In the genomic region with DNA sequence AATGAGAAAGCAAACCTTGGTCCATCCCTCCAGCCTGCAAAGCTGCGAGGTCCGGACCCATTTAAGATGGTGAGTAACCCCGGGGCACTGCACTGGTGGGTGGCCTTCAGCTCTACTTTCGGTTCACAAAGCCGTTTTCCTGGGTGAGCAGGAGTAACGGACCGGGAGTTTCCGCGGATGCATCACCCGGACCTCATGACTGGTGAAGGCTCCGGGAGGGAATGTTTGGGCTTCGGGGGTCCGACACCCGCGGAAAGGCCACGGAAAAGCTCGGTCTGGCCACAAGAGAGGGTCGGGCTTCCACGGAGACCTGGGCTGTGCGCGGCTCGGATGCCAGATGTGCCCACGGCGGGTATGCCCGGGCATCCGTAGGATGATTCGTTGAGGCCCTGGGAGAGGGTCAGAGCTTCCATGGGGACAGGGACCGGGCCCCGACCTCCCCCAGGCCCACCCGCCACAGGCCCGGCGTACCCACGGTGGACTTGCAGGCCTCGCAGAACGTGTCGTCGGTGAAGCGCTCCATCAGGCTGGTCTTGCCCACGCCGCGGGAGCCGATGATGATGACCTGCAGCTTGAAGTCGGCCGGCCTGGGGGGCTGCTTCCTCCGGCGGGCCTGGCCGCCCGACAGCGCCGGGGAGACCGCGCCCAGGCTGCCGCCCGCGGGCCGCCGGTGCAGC, we compare ENCODE assay signal across 8 mouse cellular contexts. TPM values are rescaled to one million over a fixed set of nuclear protein-coding genes. Genes with fewer than 3 reads are reported as not detected.
DNase-seq lines count a peak whose midpoint lies in the region; ATAC-seq and TF ChIP-seq lines count a peak whose summit lies in the region.

No protein-coding gene starts in this region.

- no peak for TF ChIP-seq CTCF in liver, adult 2 months (IDR thresholded peaks at IDR 0.05; ENCODE audit: low read depth, low read length)
- no peak for TF ChIP-seq CTCF in midbrain, postnatal 0 days (IDR thresholded peaks at IDR 0.05)

- H3K4me3 ChIP-seq in hindbrain, embryonic 14.5 days (replicated peaks; ENCODE audit: low read length), result peak overlapping the region; percentile 93
- H3K4me3 ChIP-seq in liver, adult 2 months (ENCODE audit: insufficient read depth, low read depth, low read length), result peak overlapping the region; percentile 100
- peak overlapping the region; percentile 100 for H3K4me3 ChIP-seq in midbrain, postnatal 0 days (ENCODE audit: low read depth, low read length)

- H3K36me3 ChIP-seq in hindbrain, embryonic 14.5 days (replicated peaks; ENCODE audit: control insufficient read depth, insufficient read depth), result no peaks in the 10 kb centered on the region
- no peaks in the 10 kb centered on the region for H3K36me3 ChIP-seq in liver, adult 2 months (ENCODE audit: control insufficient read depth, insufficient read depth, low read length)
- peaks cover 7% of the 10 kb centered on the region; the same call in 1 of the 2 replicates for H3K36me3 ChIP-seq in midbrain, postnatal 0 days (ENCODE audit: insufficient read depth, low read length)

- WGBS in hindbrain, embryonic 14.5 days, result under 1% methylated on average over 54 of the region's 57 CpGs
- WGBS in liver, adult 2 months, result under 1% methylated on average over 57 of the region's 57 CpGs
- WGBS in midbrain, postnatal 0 days, result under 1% methylated on average over 53 of the region's 57 CpGs

- H3K27ac ChIP-seq in hindbrain, embryonic 14.5 days, result peak overlapping the region; percentile 78
- peak overlapping the region; percentile 71 for H3K27ac ChIP-seq in liver, adult 2 months (replicated peaks; ENCODE audit: insufficient read depth, low read depth, low read length)
- peak overlapping the region; percentile 68 for H3K27ac ChIP-seq in midbrain, postnatal 0 days (ENCODE audit: low read depth, low read length)

- H3K9me3 ChIP-seq in hindbrain, embryonic 14.5 days (ENCODE audit: control insufficient read depth, low read length), result no peaks in the 10 kb centered on the region
- no peaks in the 10 kb centered on the region for H3K9me3 ChIP-seq in midbrain, postnatal 0 days (ENCODE audit: low read length)

- peak overlapping the region; percentile 98 for H3K9ac ChIP-seq in hindbrain, embryonic 14.5 days
- H3K9ac ChIP-seq in liver, adult 2 months (ENCODE audit: low read depth, low read length), result peak overlapping the region; percentile 98
- peak overlapping the region; percentile 97 for H3K9ac ChIP-seq in midbrain, postnatal 0 days (replicated peaks; ENCODE audit: low read length, poor library complexity, severe bottlenecking)

- peaks cover 14% of the 10 kb centered on the region for H3K79me2 ChIP-seq in liver, adult 2 months (ENCODE audit: control insufficient read depth, insufficient read depth, low read length)

- H3K4me2 ChIP-seq in hindbrain, embryonic 14.5 days (replicated peaks), result peak overlapping the region; percentile 91
- H3K4me2 ChIP-seq in midbrain, postnatal 0 days (ENCODE audit: low read depth, low read length, poor library complexity, severe bottlenecking), result peak overlapping the region; percentile 69

- no peaks in the 10 kb centered on the region for H3K27me3 ChIP-seq in hindbrain, embryonic 14.5 days (ENCODE audit: control insufficient read depth, insufficient read depth, low read length)
- no peaks in the 10 kb centered on the region for H3K27me3 ChIP-seq in liver, adult 2 months (ENCODE audit: control insufficient read depth, insufficient read depth, low read length)
- H3K27me3 ChIP-seq in midbrain, postnatal 0 days (ENCODE audit: insufficient read depth, low read length), result no peaks in the 10 kb centered on the region

- ATAC-seq in erythroblast, adult 5-6 weeks (replicated peaks; ENCODE audit: low FRiP score, poor library complexity, severe bottlenecking), result peak; percentile 51; the same call in 1 of the 2 replicates
- ATAC-seq in hindbrain, embryonic 14.5 days (ENCODE audit: low FRiP score), result peak; percentile 63
- ATAC-seq in midbrain, postnatal 0 days (ENCODE audit: low FRiP score), result peak; percentile 73

- DNase-seq in ovary, postnatal 36 days (ENCODE audit: low spot score), result peak; percentile 27
- no peak for DNase-seq in ovary, postnatal 14 days (ENCODE audit: low spot score)
- peak; percentile 56 to 87 for DNase-seq in adrenal gland, adult (ENCODE audit: inconsistent age in 2 of 2, low spot score in 1 of 2)
- no peak for DNase-seq in hindbrain, embryonic 14.5 days (ENCODE audit: low spot score)
- DNase-seq in liver, adult 2 months (ENCODE audit: extremely low read depth, low read depth, low spot score), result peak; percentile 45
- DNase-seq in midbrain, postnatal 0 days (ENCODE audit: low spot score), result peak; percentile 10
- DNase-seq in frontal cortex, postnatal 25 days (ENCODE audit: low spot score in 2 of 2), result no peak

- no peak for TF ChIP-seq POLR2A in liver, adult 2 months (IDR thresholded peaks at IDR 0.05; ENCODE audit: extremely low read depth, insufficient read depth, low read length)

- H3K4me1 ChIP-seq in hindbrain, embryonic 14.5 days (replicated peaks; ENCODE audit: control insufficient read depth, insufficient read depth, low read length), result peaks cover 22% of the 10 kb centered on the region
- H3K4me1 ChIP-seq in liver, adult 2 months (ENCODE audit: control insufficient read depth, insufficient read depth, low read length), result peaks cover 3% of the 10 kb centered on the region; the same call in 1 of the 2 replicates
- 0 out of 2 replicates have a peak, but pooled peaks cover 3% of the 10 kb centered on the region for H3K4me1 ChIP-seq in midbrain, postnatal 0 days (ENCODE audit: insufficient read depth, low read length)

RNA-seq across cellular contexts. Expression of a gene that starts 0.5 kb away (rescaled TPM):
- total RNA-seq in erythroblast, adult 5-6 weeks (2015; ENCODE audit: low replicate concordance), result 5.0 and 5.6 TPM in 2 replicates
- 5.3 and 10.1 TPM in 2 replicates for total RNA-seq in erythroblast, adult 5-6 weeks (2017; ENCODE audit: low replicate concordance)
- 96.6 and 102 TPM in 2 replicates for polyA plus RNA-seq in hindbrain, embryonic 14.5 days (2014; fragmentation: Nextera tagmentation; extraction: Ambion mirVana)
- 15.2 and 15.8 TPM in 2 replicates for total RNA-seq in liver, adult 2 months (2014; rRNA removed)
- 10.3 and 12.3 TPM in 2 replicates for polyA plus RNA-seq in liver, adult 2 months (2012; rRNA removed)
- 102 and 112 TPM in 2 replicates for total RNA-seq in midbrain, postnatal 0 days (2014; rRNA removed)
- 90.5 and 95.3 TPM in 2 replicates for polyA plus RNA-seq in midbrain, postnatal 0 days (2015; fragmentation: Nextera tagmentation; extraction: Ambion mirVana)

Comparison
In these comparisons a context has a peak if more than half of its experiments do, and no peak if none do; other contexts are left out.
1. DNase-seq: peak in ovary, postnatal 36 days (single experiment), adrenal gland, adult (2 of 2), liver, adult 2 months (single experiment) and midbrain, postnatal 0 days (single experiment); none in ovary, postnatal 14 days (single experiment), hindbrain, embryonic 14.5 days (single experiment) and frontal cortex, postnatal 25 days (0 of 2).
2. Peak in every context shown above with its lines, with median percentiles within 50 percentile points of each other: ATAC-seq, H3K27ac ChIP-seq, H3K4me3 ChIP-seq and H3K9ac ChIP-seq.